In the genomic region with DNA sequence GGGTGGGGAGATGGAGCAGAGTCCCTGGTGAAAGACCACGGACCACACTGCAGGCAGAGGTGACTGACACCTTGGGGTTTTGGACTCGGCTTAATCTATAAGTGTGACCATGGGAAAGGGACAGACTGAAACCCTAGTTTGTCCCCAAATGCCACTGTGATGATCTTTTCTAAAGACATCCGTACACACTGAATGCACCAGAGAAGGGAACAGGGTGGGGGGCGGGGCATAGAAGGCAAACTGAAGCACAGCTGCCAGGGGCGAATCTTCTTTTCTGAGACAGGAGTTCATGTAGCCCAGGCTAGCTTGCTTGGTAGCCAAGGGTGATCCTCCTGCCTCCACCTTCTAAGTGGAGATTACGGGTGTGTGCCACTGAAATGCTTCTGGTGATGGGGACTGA, we compare ENCODE assay signal across 8 mouse cellular contexts. TPM values are rescaled to one million over a fixed set of nuclear protein-coding genes. Genes with fewer than 3 reads are reported as not detected.
DNase-seq lines count a peak whose midpoint lies in the region; ATAC-seq and TF ChIP-seq lines count a peak whose summit lies in the region.

No protein-coding gene starts in this region.

- peak overlapping the region; percentile 7; the same call in 1 of the 2 replicates for H3K4me2 ChIP-seq in lung, embryonic 15.5 days
- peak overlapping the region; percentile 31 for H3K4me2 ChIP-seq in intestine, embryonic 15.5 days (replicated peaks)

- H3K4me1 ChIP-seq in heart, adult 2 months (ENCODE audit: control insufficient read depth, insufficient read depth, low read length) = peaks cover 14% of the 10 kb centered on the region
- peaks cover 8% of the 10 kb centered on the region for H3K4me1 ChIP-seq in lung, embryonic 15.5 days
- H3K4me1 ChIP-seq in intestine, embryonic 15.5 days (replicated peaks) = peaks cover 14% of the 10 kb centered on the region; the same call in 1 of the 2 replicates
- no peaks in the 10 kb centered on the region for H3K4me1 ChIP-seq in olfactory bulb, adult 2 months (ENCODE audit: control insufficient read depth, insufficient read depth, low read length)

- H3K9ac ChIP-seq in heart, adult 2 months (ENCODE audit: low read depth, low read length) = peak overlapping the region; percentile 31; the same call in 1 of the 2 replicates
- H3K9ac ChIP-seq in lung, embryonic 15.5 days = no peak overlapping the region
- no peak overlapping the region for H3K9ac ChIP-seq in intestine, embryonic 15.5 days

- DNase-seq in heart, adult 2 months = no peak
- no peak for DNase-seq in heart, adult 8-10 months (ENCODE audit: low spot score)
- DNase-seq in lung, postnatal 25 days (ENCODE audit: low spot score) = no peak
- DNase-seq in embryo, embryonic 9.5 days (ENCODE audit: extremely low spot score) = no peak
- DNase-seq in ovary, postnatal 14 days (ENCODE audit: low spot score) = no peak

- TF ChIP-seq POLR2A in heart, adult 2 months (IDR thresholded peaks at IDR 0.05; ENCODE audit: insufficient read depth, low read depth, low read length) = no peak
- no peak for TF ChIP-seq POLR2A in olfactory bulb, adult 2 months (IDR thresholded peaks at IDR 0.05; ENCODE audit: insufficient read depth, low read depth, low read length)

- peak overlapping the region; percentile 43; the same call in 1 of the 2 replicates for H3K27ac ChIP-seq in heart, adult 2 months
- H3K27ac ChIP-seq in lung, embryonic 15.5 days = no peak overlapping the region
- H3K27ac ChIP-seq in intestine, embryonic 15.5 days = peak overlapping the region; percentile 77
- no peak overlapping the region for H3K27ac ChIP-seq in olfactory bulb, adult 2 months (ENCODE audit: insufficient read depth, low read depth, low read length)

- no peaks in the 10 kb centered on the region for H3K79me2 ChIP-seq in heart, adult 2 months (replicated peaks; ENCODE audit: control insufficient read depth, insufficient read depth, low read length)

- WGBS in heart, adult 2 months = 61% methylated on average over 6 of the region's 6 CpGs
- WGBS in lung, embryonic 15.5 days = 56% methylated on average over 6 of the region's 6 CpGs
- WGBS in intestine, embryonic 15.5 days = 73% methylated on average over 6 of the region's 6 CpGs
- 84% methylated on average over 6 of the region's 6 CpGs for WGBS in olfactory bulb, adult 2 months

- TF ChIP-seq CTCF in heart, adult 2 months (IDR thresholded peaks at IDR 0.05) = no peak
- TF ChIP-seq CTCF in olfactory bulb, adult 2 months (IDR thresholded peaks at IDR 0.05; ENCODE audit: insufficient read depth, low read depth, low read length) = no peak

- no peaks in the 10 kb centered on the region for H3K27me3 ChIP-seq in heart, adult 2 months (ENCODE audit: control insufficient read depth, insufficient read depth, low read length)
- no peaks in the 10 kb centered on the region for H3K27me3 ChIP-seq in lung, embryonic 15.5 days
- no peaks in the 10 kb centered on the region for H3K27me3 ChIP-seq in intestine, embryonic 15.5 days (replicated peaks)

- no peak overlapping the region for H3K4me3 ChIP-seq in heart, adult 2 months
- H3K4me3 ChIP-seq in lung, embryonic 15.5 days = no peak overlapping the region
- no peak overlapping the region for H3K4me3 ChIP-seq in intestine, embryonic 15.5 days (replicated peaks)
- H3K4me3 ChIP-seq in olfactory bulb, adult 2 months (ENCODE audit: insufficient read depth, low read depth, low read length) = peak overlapping the region; percentile 1; the same call in 1 of the 2 replicates

- TF ChIP-seq EP300 in heart, adult 2 months (IDR thresholded peaks at IDR 0.05; ENCODE audit: insufficient read depth, low read depth, low read length) = peak; percentile 3; the same call in 1 of the 2 replicates

- no peaks in the 10 kb centered on the region for H3K9me3 ChIP-seq in lung, embryonic 15.5 days
- H3K9me3 ChIP-seq in intestine, embryonic 15.5 days = no peaks in the 10 kb centered on the region

- H3K36me3 ChIP-seq in heart, adult 2 months (ENCODE audit: control insufficient read depth, insufficient read depth, low read length) = no peaks in the 10 kb centered on the region
- H3K36me3 ChIP-seq in lung, embryonic 15.5 days = peaks cover 13% of the 10 kb centered on the region; the same call in 1 of the 2 replicates
- peaks cover 33% of the 10 kb centered on the region for H3K36me3 ChIP-seq in intestine, embryonic 15.5 days

- no peak for ATAC-seq in lung, embryonic 15.5 days (ENCODE audit: borderline replicate concordance, extremely low read depth, low FRiP score, low TSS enrichment)
- ATAC-seq in intestine, embryonic 15.5 days = no peak

- intact Hi-C loops in heart, adult 2 months (cut with DNase I) = no loop called here

RNA-seq across cellular contexts. Expression of gene Lgals9, which starts 39.0 kb away (rescaled TPM):
- total RNA-seq in heart, adult 2 months (2021) = 10 to 100 TPM; 20.7 to 23.1 TPM
- polyA plus RNA-seq in heart, adult 2 months (2012; rRNA removed) = 49.5 and 93.4 TPM in 2 replicates
- total RNA-seq in heart, adult 8-10 months (2022) = 10 to 100 TPM; 15.9 to 19.3 (median 17.1) TPM
- 42.9 and 52.8 TPM in 2 replicates for polyA plus RNA-seq in lung, embryonic 15.5 days (2015; fragmentation: Nextera tagmentation; extraction: Ambion mirVana)
- 71.1 and 73.1 TPM in 2 replicates for polyA plus RNA-seq in intestine, embryonic 15.5 days (2015; fragmentation: Nextera tagmentation; extraction: Ambion mirVana)
- not detected in 2 replicates for polyA plus RNA-seq in olfactory bulb, adult 2 months (2012; ENCODE audit: insufficient read depth, insufficient read length, low replicate concordance, missing spikeins)

Comparison
In these comparisons a context has a peak if more than half of its experiments do, and no peak if none do; other contexts are left out.
1. H3K27ac ChIP-seq: peak in heart, adult 2 months (single experiment) and intestine, embryonic 15.5 days (single experiment); none in lung, embryonic 15.5 days (single experiment) and olfactory bulb, adult 2 months (single experiment).